In the genomic region with DNA sequence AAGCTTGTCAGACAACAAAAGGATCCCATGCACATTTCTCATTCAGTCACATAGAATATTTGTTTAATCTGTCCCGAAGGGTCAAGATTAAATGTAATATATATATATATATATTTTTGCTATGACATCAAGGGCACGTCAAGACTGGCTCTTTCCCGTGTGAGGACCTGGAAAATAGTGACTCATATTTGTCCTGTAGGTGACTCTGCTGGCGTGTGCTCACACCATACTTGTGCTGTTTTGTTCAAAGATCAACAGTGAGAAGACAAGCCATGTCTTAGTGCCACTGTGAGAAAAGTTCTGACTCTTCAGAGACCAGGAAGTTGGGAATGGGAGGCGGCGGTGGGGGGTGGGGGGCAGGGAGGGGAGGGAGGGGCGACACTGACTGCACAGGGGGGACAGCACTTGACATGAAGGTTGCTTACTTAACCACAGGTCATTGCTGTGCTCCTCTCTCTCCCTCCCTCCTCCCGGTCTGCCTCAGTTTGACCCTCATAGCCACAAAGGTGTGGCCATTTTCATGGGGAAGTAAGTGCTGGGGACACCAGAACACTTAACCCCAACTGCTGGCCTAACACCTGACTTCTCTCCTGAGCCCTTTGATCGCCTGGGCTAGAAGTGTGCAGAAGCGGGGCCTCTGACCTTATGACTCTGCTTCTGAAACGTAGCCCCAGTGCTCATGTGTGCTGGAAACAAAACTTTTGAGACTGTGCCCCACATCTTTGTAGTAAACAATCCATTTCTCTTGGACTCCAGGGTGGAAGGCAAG, we compare ENCODE assay signal across 27 mouse cellular contexts. TPM values are rescaled to one million over a fixed set of nuclear protein-coding genes. Genes with fewer than 3 reads are reported as not detected.
DNase-seq lines count a peak whose midpoint lies in the region; ATAC-seq and TF ChIP-seq lines count a peak whose summit lies in the region.
"Had no signal": no experiment of that assay in that cellular context is flagged by ENCODE, and none has a peak within 500 bp of the region (broad histone marks: within the 10 kb centered on the region; RNA-seq: fewer than 3 reads in every experiment).

No protein-coding gene starts in this region.

- peaks cover 9% of the 10 kb centered on the region for H3K4me1 ChIP-seq in neural tube, embryonic 12.5 days
- 0 out of 2 replicates have a peak, but pooled peaks cover 4% of the 10 kb centered on the region for H3K4me1 ChIP-seq in neural tube, embryonic 15.5 days
- H3K4me1 ChIP-seq in limb, embryonic 11.5 days (ENCODE audit: control insufficient read depth, insufficient read depth, low read length), result peaks cover 8% of the 10 kb centered on the region

- no peaks in the 10 kb centered on the region for H3K9me3 ChIP-seq in neural tube, embryonic 12.5 days
- no peaks in the 10 kb centered on the region for H3K9me3 ChIP-seq in neural tube, embryonic 15.5 days (replicated peaks)
- H3K9me3 ChIP-seq in limb, embryonic 11.5 days (ENCODE audit: control insufficient read depth, low read length), result no peaks in the 10 kb centered on the region
- H3K9me3 ChIP-seq: heart, embryonic 10.5 days; neural tube, embryonic 13.5 days had no signal

- H3K27me3 ChIP-seq in neural tube, embryonic 12.5 days (replicated peaks), result no peaks in the 10 kb centered on the region
- H3K27me3 ChIP-seq in neural tube, embryonic 15.5 days (replicated peaks), result no peaks in the 10 kb centered on the region
- no peaks in the 10 kb centered on the region for H3K27me3 ChIP-seq in limb, embryonic 11.5 days (ENCODE audit: control insufficient read depth, insufficient read depth, low read length)

- 0 out of 2 replicates have a peak overlapping the region, but pooled peaks have one; percentile 10 for H3K4me2 ChIP-seq in neural tube, embryonic 12.5 days (replicated peaks)
- no peak overlapping the region for H3K4me2 ChIP-seq in neural tube, embryonic 15.5 days
- no peak overlapping the region for H3K4me2 ChIP-seq in limb, embryonic 11.5 days (ENCODE audit: low read depth, severe bottlenecking)
- H3K4me2 ChIP-seq: liver, embryonic 11.5 days; neural tube, embryonic 13.5 days had no signal

- WGBS in neural tube, embryonic 12.5 days, result 29% methylated on average over 10 of the region's 11 CpGs
- 24% methylated on average over 9 of the region's 11 CpGs for WGBS in neural tube, embryonic 15.5 days
- 30% methylated on average over 11 of the region's 11 CpGs for WGBS in limb, embryonic 11.5 days

- ATAC-seq in neural tube, embryonic 12.5 days (ENCODE audit: low FRiP score, low read depth), result no peak
- ATAC-seq in neural tube, embryonic 15.5 days (ENCODE audit: low FRiP score), result no peak
- ATAC-seq in granulocyte monocyte progenitor cell, adult 5-6 weeks (replicated peaks; ENCODE audit: poor library complexity, severe bottlenecking), result peak; percentile 11; the same call in 1 of the 2 replicates
- no peak for ATAC-seq in limb, embryonic 11.5 days (ENCODE audit: insufficient number of reproducible peaks, low FRiP score, low TSS enrichment, low read depth)
- ATAC-seq: forebrain, postnatal 0 days; hindbrain, postnatal 0 days; liver, postnatal 0 days; Patski had no signal

- H3K27ac ChIP-seq in neural tube, embryonic 12.5 days, result no peak overlapping the region
- no peak overlapping the region for H3K27ac ChIP-seq in neural tube, embryonic 15.5 days (replicated peaks)
- H3K27ac ChIP-seq in limb, embryonic 11.5 days (replicated peaks; ENCODE audit: low read depth, low read length), result no peak overlapping the region
- no peak overlapping the region for H3K27ac ChIP-seq in layer of hippocampus, adult 2 months
- H3K27ac ChIP-seq: embryonic facial prominence, embryonic 10.5 days; heart, embryonic 10.5 days; hindbrain, postnatal 0 days; neural tube, embryonic 13.5 days had no signal

- TF ChIP-seq CTCF in layer of hippocampus, adult 2 months (conservative IDR thresholded peaks at IDR 0.05), result no peak

- no peak for DNase-seq in limb, embryonic 11.5 days (ENCODE audit: low spot score)
- DNase-seq in lung, adult 18-20 months, result no peak
- no peak for DNase-seq in layer of hippocampus, adult 9-11 months
- DNase-seq in ovary, postnatal 10 days (ENCODE audit: low spot score), result no peak
- DNase-seq in layer of hippocampus, adult 2 months (ENCODE audit: low spot score in 2 of 2), result no peak
- DNase-seq: adrenal gland, adult 8-10 months; cerebellum, adult 11-12 months; cerebellum, postnatal 10 days; forebrain, postnatal 0 days; gastrocnemius, postnatal 36 days; kidney, adult 2 months; left cerebral cortex, postnatal 4 days; liver, postnatal 0 days; lung, postnatal 10 days; midbrain, embryonic 14.5 days; right cerebral cortex, adult 18-20 months; right cerebral cortex, postnatal 4 days; thymus, postnatal 14 days had no signal

- no peaks in the 10 kb centered on the region for H3K36me3 ChIP-seq in neural tube, embryonic 12.5 days
- no peaks in the 10 kb centered on the region for H3K36me3 ChIP-seq in neural tube, embryonic 15.5 days
- H3K36me3 ChIP-seq in limb, embryonic 11.5 days (ENCODE audit: control insufficient read depth, insufficient read depth, low read length), result no peaks in the 10 kb centered on the region
- H3K36me3 ChIP-seq: embryonic facial prominence, embryonic 10.5 days; heart, embryonic 10.5 days; neural tube, embryonic 13.5 days had no signal

- no peak overlapping the region for H3K9ac ChIP-seq in neural tube, embryonic 12.5 days
- H3K9ac ChIP-seq in neural tube, embryonic 15.5 days (replicated peaks), result no peak overlapping the region
- 0 out of 2 replicates have a peak overlapping the region, but pooled peaks have one; percentile 2 for H3K9ac ChIP-seq in limb, embryonic 11.5 days (ENCODE audit: low read length)
- H3K9ac ChIP-seq: forebrain, postnatal 0 days; liver, postnatal 0 days; neural tube, embryonic 13.5 days had no signal

- no peak overlapping the region for H3K4me3 ChIP-seq in neural tube, embryonic 12.5 days
- H3K4me3 ChIP-seq in neural tube, embryonic 15.5 days (replicated peaks), result no peak overlapping the region
- H3K4me3 ChIP-seq in limb, embryonic 11.5 days (ENCODE audit: low read depth, low read length), result no peak overlapping the region
- H3K4me3 ChIP-seq in layer of hippocampus, adult 2 months, result no peak overlapping the region
- H3K4me3 ChIP-seq: embryonic facial prominence, embryonic 10.5 days; heart, embryonic 10.5 days; neural tube, embryonic 13.5 days had no signal

RNA-seq across cellular contexts. Expression of a gene that starts 6.4 kb away (rescaled TPM):
- polyA plus RNA-seq in neural tube, embryonic 12.5 days (2016; fragmentation: Nextera tagmentation; extraction: Ambion mirVana), result 534 and 554 TPM in 2 replicates
- 244 and 272 TPM in 2 replicates for polyA plus RNA-seq in neural tube, embryonic 15.5 days (2015; fragmentation: Nextera tagmentation; extraction: Ambion mirVana)
- total RNA-seq in granulocyte monocyte progenitor cell, adult 5-6 weeks (2014; fragmentation: Nextera tagmentation), result 930 and 1,115 TPM in 2 replicates
- total RNA-seq in granulocyte monocyte progenitor cell, adult 5-6 weeks (2017), result 1,419 and 1,485 TPM in 2 replicates
- polyA plus RNA-seq in limb, embryonic 11.5 days (2014; fragmentation: Nextera tagmentation; extraction: Ambion mirVana), result 726 and 743 TPM in 2 replicates
- 100 to 1,000 TPM; 118 to 122 TPM for total RNA-seq in layer of hippocampus, adult 2 months (2021)

RNA-seq across cellular contexts. Expression of a gene that starts 36.1 kb away (rescaled TPM):
- polyA plus RNA-seq in neural tube, embryonic 12.5 days (2016; fragmentation: Nextera tagmentation; extraction: Ambion mirVana), result 1.4 TPM in 2 replicates
- 1.1 and 2.3 TPM in 2 replicates for polyA plus RNA-seq in neural tube, embryonic 15.5 days (2015; fragmentation: Nextera tagmentation; extraction: Ambion mirVana)
- total RNA-seq in granulocyte monocyte progenitor cell, adult 5-6 weeks (2014; fragmentation: Nextera tagmentation), result 148 and 174 TPM in 2 replicates
- 115 and 120 TPM in 2 replicates for total RNA-seq in granulocyte monocyte progenitor cell, adult 5-6 weeks (2017)
- 0.27 and 0.52 TPM in 2 replicates for polyA plus RNA-seq in limb, embryonic 11.5 days (2014; fragmentation: Nextera tagmentation; extraction: Ambion mirVana)
- total RNA-seq in layer of hippocampus, adult 2 months (2021), result 1 to 10 TPM; 1.7 to 1.8 TPM
- polyA plus RNA-seq: Patski had no signal
